Mouse (Mus musculus): ENCODE results near the gene Osbpl9. TPM values are rescaled to one million over a fixed set of nuclear protein-coding genes. Genes with fewer than 3 reads are reported as not detected.

The Osbpl9 gene
- polyA plus RNA-seq, 1 experiment from 2014 or later, result 54.7 TPM

DNA sequence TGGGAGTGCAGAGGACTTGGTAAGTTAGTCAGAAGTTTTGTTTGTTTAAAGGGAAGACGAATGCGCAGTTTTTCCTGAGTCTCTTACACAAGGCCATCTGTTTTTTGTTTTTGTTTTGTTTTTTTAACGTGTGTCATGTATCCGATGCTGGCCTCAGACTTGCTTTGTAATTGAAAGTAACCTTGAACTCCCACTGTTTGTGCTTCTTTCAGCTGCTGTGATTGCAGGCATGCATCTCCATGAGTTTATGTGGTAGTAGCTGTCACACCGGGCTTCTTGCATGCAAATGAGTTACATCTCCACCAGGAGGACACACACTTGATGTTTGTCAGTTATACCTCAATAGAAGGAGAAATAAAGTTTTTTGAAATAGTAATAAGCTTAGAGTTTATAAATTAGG lies 158.3 kb downstream of the Osbpl9 start:
- whole genome bisulfite sequencing, result 64% methylated on average over 5 of the region's 5 CpGs
- Histone ChIP-seq H3K36me3 (ENCODE audit: control insufficient read depth, insufficient read depth, low read length) (peaks cover 92% of the 10 kb centered on the region), H3K9me3 (ENCODE audit: control insufficient read depth, low read length) (0 out of 2 replicates have a peak, but pooled peaks cover 3% of the 10 kb centered on the region)

GRCm38 (mm10) chr4:109043294-109043693 lies 158.8 kb downstream of the Osbpl9 start:
- 0 out of 2 replicates have a peak, but pooled peaks cover 3% of the 10 kb centered on the region for H3K9me3 ChIP-seq (ENCODE audit: control insufficient read depth, low read length)
- H3K27me3 ChIP-seq (replicated peaks; ENCODE audit: control insufficient read depth, insufficient read depth, low read length), result no peaks in the 10 kb centered on the region
- H3K4me2 ChIP-seq (ENCODE audit: low read depth, low read length), result no peak overlapping the region
- ATAC-seq (ENCODE audit: low read depth) (no peak), DNase-seq (ENCODE audit: low spot score) (no peak)
- 80% methylated on average over 5 of the region's 5 CpGs for WGBS
- H3K4me3 ChIP-seq (ENCODE audit: low read depth, low read length), result no peak overlapping the region
- peaks cover 94% of the 10 kb centered on the region for H3K36me3 ChIP-seq (ENCODE audit: control insufficient read depth, insufficient read depth, low read length)
- H3K27ac ChIP-seq (replicated peaks; ENCODE audit: low read depth, low read length), result no peak overlapping the region
- H3K9ac ChIP-seq (ENCODE audit: low read depth, low read length), result no peak overlapping the region
- no peaks in the 10 kb centered on the region for H3K4me1 ChIP-seq (ENCODE audit: control insufficient read depth, insufficient read depth, low read length)

More for the DNA sequence above, 158.3 kb downstream of the Osbpl9 start:
- H3K4me3 ChIP-seq (ENCODE audit: low read depth, low read length), result no peak overlapping the region
- no peak overlapping the region for H3K4me2 ChIP-seq (ENCODE audit: low read depth, low read length)
- DNase-seq (ENCODE audit: low spot score) (no peak), ATAC-seq (ENCODE audit: low read depth) (no peak)
- no peak overlapping the region for H3K27ac ChIP-seq (replicated peaks; ENCODE audit: low read depth, low read length)
- H3K4me1 ChIP-seq (ENCODE audit: control insufficient read depth, insufficient read depth, low read length), result no peaks in the 10 kb centered on the region
- H3K9ac ChIP-seq (ENCODE audit: low read depth, low read length), result no peak overlapping the region
- no peaks in the 10 kb centered on the region for H3K27me3 ChIP-seq (replicated peaks; ENCODE audit: control insufficient read depth, insufficient read depth, low read length)

- H3K9ac ChIP-seq (ENCODE audit: low read depth, low read length), result no peak overlapping the region
- WGBS, result 87% methylated on average over 4 of the region's 4 CpGs
- H3K4me2 ChIP-seq (ENCODE audit: low read depth, low read length), result no peak overlapping the region
- ATAC-seq (ENCODE audit: low read depth), result no peak
- peaks cover 93% of the 10 kb centered on the region for H3K36me3 ChIP-seq (ENCODE audit: control insufficient read depth, insufficient read depth, low read length)
- H3K27ac ChIP-seq (replicated peaks; ENCODE audit: low read depth, low read length), result no peak overlapping the region
- H3K4me1 ChIP-seq (ENCODE audit: control insufficient read depth, insufficient read depth, low read length), result no peaks in the 10 kb centered on the region
- DNase-seq (ENCODE audit: low spot score), result no peak
- no peak overlapping the region for H3K4me3 ChIP-seq (ENCODE audit: low read depth, low read length)
- no peaks in the 10 kb centered on the region for H3K27me3 ChIP-seq (replicated peaks; ENCODE audit: control insufficient read depth, insufficient read depth, low read length)
- 0 out of 2 replicates have a peak, but pooled peaks cover 3% of the 10 kb centered on the region for H3K9me3 ChIP-seq (ENCODE audit: control insufficient read depth, low read length)
Observed at GRCm38 (mm10) chr4:109042739-109043138, 159.3 kb downstream of the Osbpl9 start.

DNA sequence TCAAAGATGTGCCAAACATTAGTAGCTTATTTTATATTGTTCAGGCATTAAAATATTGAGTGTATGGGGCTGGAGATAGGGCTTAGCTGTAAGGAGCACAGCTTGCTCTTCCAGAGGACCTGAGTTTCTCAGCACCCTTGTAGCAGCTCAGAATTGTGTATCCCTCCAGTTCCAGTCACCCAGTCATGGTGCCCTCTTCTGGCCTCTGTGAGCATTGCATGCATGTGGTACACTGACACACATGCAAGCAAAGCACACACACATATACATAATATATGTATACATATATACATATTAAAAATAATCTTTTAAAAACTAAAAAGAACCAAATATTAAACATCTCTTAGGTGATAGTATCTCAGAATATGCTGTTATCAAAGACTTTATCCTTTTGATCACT lies 165.7 kb downstream of the Osbpl9 start:
- Histone ChIP-seq H3K4me3 (ENCODE audit: low read depth, low read length) (no peak overlapping the region), H3K36me3 (ENCODE audit: control insufficient read depth, insufficient read depth, low read length) (peaks cover 78% of the 10 kb centered on the region)
- ATAC-seq (ENCODE audit: low read depth), result no peak

DNA sequence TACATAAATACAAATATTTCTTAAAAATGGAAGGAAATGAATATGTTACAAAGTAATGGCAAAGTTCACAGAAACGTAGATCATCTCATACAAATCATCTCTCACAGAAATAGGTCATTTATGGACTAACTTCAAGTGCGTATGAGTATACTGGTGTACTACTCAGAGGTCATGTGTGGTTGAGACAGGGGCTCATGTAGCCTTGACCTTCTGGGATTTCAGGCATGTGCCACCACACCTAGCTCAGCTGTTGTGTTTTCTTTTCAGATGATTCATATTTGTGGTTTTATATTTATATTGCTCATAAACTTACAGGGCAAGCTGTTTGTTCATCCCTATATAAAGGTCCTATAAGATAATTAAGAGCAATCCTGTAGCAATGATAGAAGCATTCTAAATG lies 171.8 kb downstream of the Osbpl9 start:
- DNase-seq (ENCODE audit: low spot score), result no peak
- Histone ChIP-seq H3K4me2 (ENCODE audit: low read depth, low read length) (no peak overlapping the region), H3K27me3 (replicated peaks; ENCODE audit: control insufficient read depth, insufficient read depth, low read length) (no peaks in the 10 kb centered on the region), H3K9ac (ENCODE audit: low read depth, low read length) (no peak overlapping the region), H3K27ac (replicated peaks; ENCODE audit: low read depth, low read length) (no peak overlapping the region), H3K4me3 (ENCODE audit: low read depth, low read length) (no peak overlapping the region), H3K9me3 (ENCODE audit: control insufficient read depth, low read length) (no peaks in the 10 kb centered on the region), H3K4me1 (ENCODE audit: control insufficient read depth, insufficient read depth, low read length) (no peaks in the 10 kb centered on the region), H3K36me3 (ENCODE audit: control insufficient read depth, insufficient read depth, low read length) (peaks cover 80% of the 10 kb centered on the region)
- no peak for ATAC-seq (ENCODE audit: low read depth)
- WGBS, result 96% methylated on average over 2 of the region's 2 CpGs

More for the DNA sequence above, 165.7 kb downstream of the Osbpl9 start:
- no peak overlapping the region for H3K4me2 ChIP-seq (ENCODE audit: low read depth, low read length)
- H3K9me3 ChIP-seq (ENCODE audit: control insufficient read depth, low read length), result no peaks in the 10 kb centered on the region
- no peak overlapping the region for H3K9ac ChIP-seq (ENCODE audit: low read depth, low read length)
- no peaks in the 10 kb centered on the region for H3K4me1 ChIP-seq (ENCODE audit: control insufficient read depth, insufficient read depth, low read length)
- no peaks in the 10 kb centered on the region for H3K27me3 ChIP-seq (replicated peaks; ENCODE audit: control insufficient read depth, insufficient read depth, low read length)
- H3K27ac ChIP-seq (replicated peaks; ENCODE audit: low read depth, low read length), result no peak overlapping the region
- DNase-seq (ENCODE audit: low spot score), result peak; percentile 24

DNA sequence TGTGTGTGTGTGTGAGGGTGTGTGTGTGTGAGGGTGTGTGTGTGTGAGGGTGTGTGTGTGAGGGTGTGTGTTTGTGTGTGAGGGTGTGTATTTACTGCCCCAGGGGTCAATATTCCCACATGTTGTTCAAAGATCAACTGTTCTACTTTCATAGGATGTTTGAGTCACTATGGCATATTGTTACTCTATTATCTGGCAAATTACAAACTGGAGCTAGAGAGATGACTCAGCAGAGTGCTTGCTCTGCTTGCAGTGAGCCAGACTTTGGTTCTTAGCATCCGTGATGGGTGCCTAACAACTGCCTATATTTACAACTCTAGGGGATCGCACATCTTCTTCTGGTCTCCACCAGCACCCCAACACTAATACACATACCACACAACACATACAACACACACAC lies 172.2 kb downstream of the Osbpl9 start:
- Histone ChIP-seq H3K4me1 (ENCODE audit: control insufficient read depth, insufficient read depth, low read length) (no peaks in the 10 kb centered on the region), H3K27me3 (replicated peaks; ENCODE audit: control insufficient read depth, insufficient read depth, low read length) (no peaks in the 10 kb centered on the region), H3K4me3 (ENCODE audit: low read depth, low read length) (no peak overlapping the region), H3K36me3 (ENCODE audit: control insufficient read depth, insufficient read depth, low read length) (peaks cover 81% of the 10 kb centered on the region), H3K27ac (replicated peaks; ENCODE audit: low read depth, low read length) (no peak overlapping the region), H3K9me3 (ENCODE audit: control insufficient read depth, low read length) (no peaks in the 10 kb centered on the region), H3K4me2 (ENCODE audit: low read depth, low read length) (no peak overlapping the region), H3K9ac (ENCODE audit: low read depth, low read length) (no peak overlapping the region)
- ATAC-seq (ENCODE audit: low read depth) (no peak), DNase-seq (ENCODE audit: low spot score) (no peak)
- 89% methylated on average over 2 of the region's 2 CpGs for WGBS

DNA sequence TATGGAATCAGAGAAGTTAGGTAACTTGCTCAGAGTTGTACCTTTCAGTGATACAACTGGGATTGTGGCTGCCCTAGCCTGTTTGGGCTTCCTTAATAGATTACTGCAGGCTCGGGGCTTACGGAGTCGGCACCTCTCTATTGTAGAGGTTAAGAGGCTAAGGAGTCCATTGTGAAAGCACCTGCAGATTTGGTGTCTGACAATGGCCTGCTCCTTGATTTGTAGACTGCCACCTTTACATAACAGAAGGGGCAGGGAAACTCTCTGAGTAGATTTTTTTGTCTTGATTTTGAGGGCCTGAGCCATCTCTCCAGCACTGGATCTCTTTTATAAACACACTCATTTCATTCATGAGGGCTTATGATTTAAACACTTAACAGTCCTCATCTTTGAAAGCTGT lies 175.5 kb downstream of the Osbpl9 start:
- H3K27ac ChIP-seq (replicated peaks; ENCODE audit: low read depth, low read length), result no peak overlapping the region
- 87% methylated on average over 3 of the region's 3 CpGs for WGBS

GRCm38 (mm10) chr4:109025061-109025460 lies 177.0 kb downstream of the Osbpl9 start:
- no peak overlapping the region for H3K4me2 ChIP-seq (ENCODE audit: low read depth, low read length)
- no peak for ATAC-seq (ENCODE audit: low read depth)
- H3K27ac ChIP-seq (replicated peaks; ENCODE audit: low read depth, low read length), result no peak overlapping the region
- 62% methylated on average over 3 of the region's 3 CpGs for WGBS
- no peaks in the 10 kb centered on the region for H3K4me1 ChIP-seq (ENCODE audit: control insufficient read depth, insufficient read depth, low read length)
- DNase-seq (ENCODE audit: low spot score), result no peak
- H3K4me3 ChIP-seq (ENCODE audit: low read depth, low read length), result no peak overlapping the region
- peaks cover 68% of the 10 kb centered on the region for H3K36me3 ChIP-seq (ENCODE audit: control insufficient read depth, insufficient read depth, low read length)
- no peaks in the 10 kb centered on the region for H3K9me3 ChIP-seq (ENCODE audit: control insufficient read depth, low read length)
- H3K9ac ChIP-seq (ENCODE audit: low read depth, low read length), result no peak overlapping the region
- no peaks in the 10 kb centered on the region for H3K27me3 ChIP-seq (replicated peaks; ENCODE audit: control insufficient read depth, insufficient read depth, low read length)

More for the DNA sequence above, 175.5 kb downstream of the Osbpl9 start:
- no peak overlapping the region for H3K9ac ChIP-seq (ENCODE audit: low read depth, low read length)
- no peak overlapping the region for H3K4me2 ChIP-seq (ENCODE audit: low read depth, low read length)
- peaks cover 73% of the 10 kb centered on the region for H3K36me3 ChIP-seq (ENCODE audit: control insufficient read depth, insufficient read depth, low read length)
- H3K4me3 ChIP-seq (ENCODE audit: low read depth, low read length), result no peak overlapping the region
- H3K9me3 ChIP-seq (ENCODE audit: control insufficient read depth, low read length), result no peaks in the 10 kb centered on the region
- no peak for ATAC-seq (ENCODE audit: low read depth)
- no peak for DNase-seq (ENCODE audit: low spot score)
- H3K27me3 ChIP-seq (replicated peaks; ENCODE audit: control insufficient read depth, insufficient read depth, low read length), result no peaks in the 10 kb centered on the region
- no peaks in the 10 kb centered on the region for H3K4me1 ChIP-seq (ENCODE audit: control insufficient read depth, insufficient read depth, low read length)

- no peaks in the 10 kb centered on the region for H3K27me3 ChIP-seq (replicated peaks; ENCODE audit: control insufficient read depth, insufficient read depth, low read length)
Observed at GRCm38 (mm10) chr4:109021976-109022375, 180.1 kb downstream of the Osbpl9 start.

More at GRCm38 (mm10) chr4:109021976-109022375, 180.1 kb downstream of the Osbpl9 start:
- H3K36me3 ChIP-seq (ENCODE audit: control insufficient read depth, insufficient read depth, low read length), result peaks cover 71% of the 10 kb centered on the region
- no peak overlapping the region for H3K4me2 ChIP-seq (ENCODE audit: low read depth, low read length)
- DNase-seq (ENCODE audit: low spot score), result no peak
- WGBS, result 85% methylated on average over 1 of the region's 1 CpGs
- H3K27ac ChIP-seq (replicated peaks; ENCODE audit: low read depth, low read length), result no peak overlapping the region
- H3K9me3 ChIP-seq (ENCODE audit: control insufficient read depth, low read length), result no peaks in the 10 kb centered on the region
- H3K4me1 ChIP-seq (ENCODE audit: control insufficient read depth, insufficient read depth, low read length), result no peaks in the 10 kb centered on the region
- H3K4me3 ChIP-seq (ENCODE audit: low read depth, low read length), result no peak overlapping the region
- ATAC-seq (ENCODE audit: low read depth), result no peak
- H3K9ac ChIP-seq (ENCODE audit: low read depth, low read length), result no peak overlapping the region

Measured in embryonic facial prominence, embryonic 14.5 days (tissue).